8 mouse cellular contexts compared by ENCODE assay signal in genomic region chr11:23770760-23771506, GRCm38 (mm10). TPM values are rescaled to one million over a fixed set of nuclear protein-coding genes. Genes with fewer than 3 reads are reported as not detected.
DNase-seq lines count a peak whose midpoint lies in the region; ATAC-seq lines count a peak whose summit lies in the region.

Rel (minus strand) TSS chr11:23770970.

- H3K27ac ChIP-seq in hindbrain, embryonic 14.5 days, result peak within 1 kb of the TSS; percentile 89

- no peaks in the 10 kb centered on the region for H3K9me3 ChIP-seq in hindbrain, embryonic 14.5 days (ENCODE audit: control insufficient read depth, low read length)

- peak; percentile 97 for DNase-seq in NIH3T3 (ENCODE audit: low read depth)
- DNase-seq in cerebellum, postnatal 14 days, result peak; percentile 94 to 97
- DNase-seq in frontal cortex, postnatal 25 days (ENCODE audit: low spot score in 2 of 2), result peak; percentile 81 to 84
- peak; percentile 80 for DNase-seq in hindbrain, embryonic 14.5 days (ENCODE audit: low spot score)
- DNase-seq in layer of hippocampus, postnatal 36 days, result peak; percentile 91 to 93
- DNase-seq in lung, postnatal 36 days, result peak; percentile 94
- DNase-seq in retina, postnatal 1 day, result peak; percentile 94
- DNase-seq in urinary bladder, adult 18-20 months (ENCODE audit: low spot score in 2 of 2), result peak; percentile 91 to 92

- 0 out of 2 replicates have a peak, but pooled peaks cover 8% of the 10 kb centered on the region for H3K4me1 ChIP-seq in hindbrain, embryonic 14.5 days (replicated peaks; ENCODE audit: control insufficient read depth, insufficient read depth, low read length)

- H3K9ac ChIP-seq in hindbrain, embryonic 14.5 days, result peak within 1 kb of the TSS; percentile 64

- H3K4me3 ChIP-seq in hindbrain, embryonic 14.5 days (replicated peaks; ENCODE audit: low read length), result peak within 1 kb of the TSS; percentile 76

- peak within 1 kb of the TSS; percentile 77 for H3K4me2 ChIP-seq in hindbrain, embryonic 14.5 days (replicated peaks)

- no peaks in the 10 kb centered on the region for H3K36me3 ChIP-seq in hindbrain, embryonic 14.5 days (replicated peaks; ENCODE audit: control insufficient read depth, insufficient read depth)

- under 1% methylated on average over 74 of the region's 88 CpGs for WGBS in hindbrain, embryonic 14.5 days

- ATAC-seq in hindbrain, embryonic 14.5 days (ENCODE audit: low FRiP score), result peak; percentile 95

- no peaks in the 10 kb centered on the region for H3K27me3 ChIP-seq in hindbrain, embryonic 14.5 days (ENCODE audit: control insufficient read depth, insufficient read depth, low read length)

RNA-seq across cellular contexts. Expression of gene Rel, which starts in this region (rescaled TPM):
- polyA plus RNA-seq in hindbrain, embryonic 14.5 days (2014; fragmentation: Nextera tagmentation; extraction: Ambion mirVana), result 0.63 and 0.64 TPM in 2 replicates
- total RNA-seq in layer of hippocampus, postnatal 36 days (2021), result 1 to 10 TPM; 2.6 to 2.7 TPM

Comparison
In these comparisons a context has a peak if more than half of its experiments do, and no peak if none do; other contexts are left out.
1. Peak in every context shown above with its lines: DNase-seq, ATAC-seq, H3K4me3 ChIP-seq and H3K27ac ChIP-seq.
2. Peak in DNase-seq, ATAC-seq, H3K4me3 ChIP-seq, H3K27ac ChIP-seq, H3K9ac ChIP-seq and H3K4me2 ChIP-seq in hindbrain, embryonic 14.5 days; RNA of the gene not detected or under 1 TPM.